Mouse (Mus musculus) urinary bladder, adult 18-20 months (tissue): ENCODE data around the gene Dennd1c.
A peak's percentile ranks its signal among the peaks of the same experiment; 100 is the strongest.

ENCODE experiments used
- DNase-seq, 2 experiments: peaks; one replicate each; pipeline ENCODE4 v3.0.0; 2022; ENCODE audit warnings: low spot score in 2 of 2, mixed read lengths in 2 of 2

The Dennd1c gene

GRCm38 (mm10) chr17:57078336-57078735 is at the start of gene Dennd1c:
TSS of gene Dennd1c (minus strand) at chr17:57078514.
- DNase-seq, result no peak

- DNase-seq, result no peak
Measured at GRCm38 (mm10) chr17:57125853-57126622, 47.7 kb upstream of the Dennd1c start.

- DNase-seq, result no peak
Measured at GRCm38 (mm10) chr17:57124792-57125191, 46.5 kb upstream of the Dennd1c start.

- no peak for DNase-seq
Measured at GRCm38 (mm10) chr17:57123192-57124118, 45.1 kb upstream of the Dennd1c start.

- DNase-seq, result no peak
Measured at GRCm38 (mm10) chr17:57121856-57122255, 43.5 kb upstream of the Dennd1c start.

- DNase-seq, result no peak
Measured at GRCm38 (mm10) chr17:57118524-57119349, 40.4 kb upstream of the Dennd1c start.

GRCm38 (mm10) chr17:57116801-57117200 is 38.5 kb upstream of the Dennd1c start:
- DNase-seq, result no peak

GRCm38 (mm10) chr17:57112768-57113474 is 34.6 kb upstream of the Dennd1c start:
- DNase-seq, result no peak

- DNase-seq, result no peak
Measured at GRCm38 (mm10) chr17:57110005-57110404, 31.7 kb upstream of the Dennd1c start.

- DNase-seq, result no peak
Measured at GRCm38 (mm10) chr17:57108666-57109171, 30.4 kb upstream of the Dennd1c start.

- DNase-seq, result no peak
Measured at GRCm38 (mm10) chr17:57108040-57108665, 29.8 kb upstream of the Dennd1c start.

- no peak for DNase-seq
Measured at GRCm38 (mm10) chr17:57107064-57107463, 28.8 kb upstream of the Dennd1c start.

GRCm38 (mm10) chr17:57106035-57106368 is 27.7 kb upstream of the Dennd1c start:
- no peak for DNase-seq

- peak in 1 of 2 experiments; percentile 38 for DNase-seq
Measured at GRCm38 (mm10) chr17:57105181-57106034, 27.1 kb upstream of the Dennd1c start, which contains the start of gene Tnfsf9. TSS of gene Tnfsf9 (plus strand) at chr17:57105325.

- DNase-seq, result no peak
Measured at GRCm38 (mm10) chr17:57104496-57104895, 26.2 kb upstream of the Dennd1c start.

GRCm38 (mm10) chr17:57102276-57102675 is 24.0 kb upstream of the Dennd1c start:
- no peak for DNase-seq

GRCm38 (mm10) chr17:57099629-57100325 is 21.5 kb upstream of the Dennd1c start:
- DNase-seq, result no peak

- DNase-seq, result no peak
Measured at GRCm38 (mm10) chr17:57098321-57098720, 20.0 kb upstream of the Dennd1c start.

GRCm38 (mm10) chr17:57096623-57096920 is 18.3 kb upstream of the Dennd1c start:
- peak; percentile 75 to 84 for DNase-seq
